Mouse (Mus musculus) embryo, embryonic 11 days (tissue): ENCODE data around the gene Olfr281.
"Not testable (repeated sequence)": the region's sequence is repeated elsewhere in the genome, so short reads cannot be mapped to it uniquely, and the experiment has no call there.

Experiments
- DNase-seq: peaks from one replicate; pipeline ENCODE4 v3.0.0-alpha.2; 2015

Olfr281 gene

GRCm38 (mm10) chr15:98452288-98452687, at the start of gene Olfr281:
Gene Olfr281 (plus strand): TSS chr15:98452588.
- no peak for DNase-seq

GRCm38 (mm10) chr15:98408406-98409060, 43.9 kb upstream of the Olfr281 start:
- peak; percentile 16 for DNase-seq

- no peak for DNase-seq
These were observed 42.8 kb upstream of the Olfr281 start for GRCm38 (mm10) chr15:98409635-98410034.

- DNase-seq, result no peak
These were observed 42.1 kb upstream of the Olfr281 start for GRCm38 (mm10) chr15:98410249-98410648.

- DNase-seq, result no peak
These were observed 36.4 kb upstream of the Olfr281 start for GRCm38 (mm10) chr15:98415996-98416395.

GRCm38 (mm10) chr15:98416802-98417201, 35.6 kb upstream of the Olfr281 start:
- not testable (repeated sequence) for DNase-seq

GRCm38 (mm10) chr15:98417285-98417684, 35.1 kb upstream of the Olfr281 start:
- peak; percentile 23 for DNase-seq

- DNase-seq, result no peak
These were observed 34.3 kb upstream of the Olfr281 start for GRCm38 (mm10) chr15:98418096-98418495.

- no peak for DNase-seq
These were observed 31.5 kb upstream of the Olfr281 start for GRCm38 (mm10) chr15:98420897-98421296.

GRCm38 (mm10) chr15:98424326-98424725, 28.1 kb upstream of the Olfr281 start:
- peak; percentile 30 for DNase-seq

- no peak for DNase-seq
These were observed 27.6 kb upstream of the Olfr281 start for GRCm38 (mm10) chr15:98424753-98425152.

GRCm38 (mm10) chr15:98425188-98425587, 27.2 kb upstream of the Olfr281 start:
- no peak for DNase-seq

GRCm38 (mm10) chr15:98430925-98431324, 21.5 kb upstream of the Olfr281 start, which contains the start of gene Olfr282:
Gene Olfr282 (plus strand): TSS chr15:98431225.
- not testable (repeated sequence) for DNase-seq

GRCm38 (mm10) chr15:98444561-98444960, 7.8 kb upstream of the Olfr281 start:
- no peak for DNase-seq

- DNase-seq, result peak; percentile 28
These were observed 3.9 kb upstream of the Olfr281 start for GRCm38 (mm10) chr15:98448521-98448920.

GRCm38 (mm10) chr15:98469596-98469995, 17.2 kb downstream of the Olfr281 start, which contains the start of gene OR5BS1P:
Gene OR5BS1P (plus strand): TSS chr15:98469896.
- DNase-seq, result no peak

GRCm38 (mm10) chr15:98471539-98471938, 19.2 kb downstream of the Olfr281 start:
- no peak for DNase-seq

- DNase-seq, result no peak
These were observed 22.6 kb downstream of the Olfr281 start for GRCm38 (mm10) chr15:98474958-98475357.

- DNase-seq, result peak; percentile 61
These were observed 23.0 kb downstream of the Olfr281 start for GRCm38 (mm10) chr15:98475382-98475781.

- no peak for DNase-seq
These were observed 23.9 kb downstream of the Olfr281 start for GRCm38 (mm10) chr15:98476281-98476680.

GRCm38 (mm10) chr15:98479568-98480102, 27.2 kb downstream of the Olfr281 start:
- no peak for DNase-seq

GRCm38 (mm10) chr15:98482701-98483100, 30.3 kb downstream of the Olfr281 start, which contains the start of gene Lalba:
Gene Lalba (minus strand): TSS chr15:98482721.
- DNase-seq, result no peak

GRCm38 (mm10) chr15:98483907-98484886, 31.8 kb downstream of the Olfr281 start:
- no peak for DNase-seq
